Mouse (Mus musculus): ENCODE measurements around the gene Tmsb10. TPM values are rescaled to one million over a fixed set of nuclear protein-coding genes. Genes with fewer than 3 reads are reported as not detected.

Tmsb10 gene
- total RNA-seq, 2 experiments from 2014 or later = 146 to 289 TPM

- ATAC-seq (replicated peaks; ENCODE audit: low FRiP score, poor library complexity, severe bottlenecking) = no peak
Observed at GRCm38 (mm10) chr6:72916330-72916729, 42.2 kb downstream of the Tmsb10 start.

DNA sequence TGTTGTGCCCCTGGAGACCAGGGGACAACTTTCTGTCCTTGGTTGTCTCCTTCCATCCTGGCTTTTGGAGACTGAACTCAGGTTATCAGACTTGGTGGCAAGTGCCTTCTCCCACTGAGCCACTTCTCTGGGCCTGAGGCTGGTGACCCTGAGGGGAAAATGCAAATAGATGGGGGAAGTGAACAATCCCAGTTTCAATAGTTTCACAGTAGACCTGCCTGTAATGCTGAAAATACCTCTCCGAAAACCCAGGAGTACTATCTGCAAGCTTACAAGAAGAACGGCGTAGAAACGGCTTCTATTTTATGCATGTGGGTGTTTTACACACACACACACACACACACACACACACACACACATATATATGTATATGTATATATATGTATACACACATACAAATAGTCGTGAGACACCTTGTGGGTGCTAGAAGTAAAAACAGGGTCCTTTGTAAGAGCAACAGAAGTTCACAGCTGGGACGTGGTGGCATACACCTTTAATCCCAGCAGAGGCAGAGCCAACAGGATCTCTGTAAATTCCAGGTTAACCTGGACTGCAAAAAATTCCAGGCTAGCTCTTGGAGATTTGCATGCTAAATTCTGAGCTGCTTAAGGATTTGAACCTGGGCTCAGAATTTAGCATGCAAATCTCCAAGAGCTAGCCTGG is 44.3 kb downstream of the Tmsb10 start:
- ATAC-seq (replicated peaks; ENCODE audit: low FRiP score, poor library complexity, severe bottlenecking) = no peak

DNA sequence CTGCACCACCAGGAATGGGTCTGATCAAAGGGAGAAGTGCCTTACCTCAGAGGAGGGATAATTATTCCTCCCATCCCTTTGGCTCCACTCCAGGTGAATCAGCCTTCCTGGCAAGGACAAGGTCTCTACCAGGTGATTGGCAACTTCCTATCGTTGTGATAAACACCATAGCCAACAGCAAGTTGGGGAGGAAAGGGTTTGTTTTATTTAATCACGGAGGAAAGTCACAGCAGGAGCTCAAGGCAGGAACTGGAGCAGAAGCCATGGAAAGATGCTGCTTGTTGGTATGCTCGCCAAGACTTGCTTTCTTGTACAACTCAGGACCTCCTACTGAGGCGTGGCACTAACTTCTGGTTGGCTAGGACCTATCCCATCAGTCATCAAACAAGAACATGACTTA is 47.3 kb downstream of the Tmsb10 start:
- ATAC-seq (replicated peaks; ENCODE audit: low FRiP score, poor library complexity, severe bottlenecking) = no peak

Other genes with a start within 250 kb of the Tmsb10 start
- gene Tcf7l1, start 169.5 kb downstream of the Tmsb10 start, total RNA-seq (2015; ENCODE audit: low replicate concordance) = 5.9 TPM in 1 of 2 replicates, not detected in the other
- not detected in 2 replicates for gene Tcf7l1, start 169.5 kb downstream of the Tmsb10 start, total RNA-seq (2017; ENCODE audit: low replicate concordance)
- 71.3 and 116 TPM in 2 replicates for gene Kcmf1, start 58.8 kb downstream of the Tmsb10 start, total RNA-seq (2015; ENCODE audit: low replicate concordance)
- 67.9 and 107 TPM in 2 replicates for gene Kcmf1, start 58.8 kb downstream of the Tmsb10 start, total RNA-seq (2017; ENCODE audit: low replicate concordance)